Mouse (Mus musculus): Measurements from ENCODE around the gene Lcmt1. TPM values are rescaled to one million over a fixed set of nuclear protein-coding genes. Genes with fewer than 3 reads are reported as not detected.

Lcmt1 gene
- polyA plus RNA-seq, 1 experiment from 2014 or later = 86.1 TPM

GRCm38 (mm10) chr7:123345041-123345544 lies 24.5 kb upstream of the Lcmt1 start:
- H3K36me3 ChIP-seq = no peaks in the 10 kb centered on the region
- no peak overlapping the region for H3K27ac ChIP-seq (replicated peaks)
- peaks cover 28% of the 10 kb centered on the region for H3K4me1 ChIP-seq (replicated peaks)
- H3K9ac ChIP-seq = no peak overlapping the region
- 74% methylated on average over 3 of the region's 3 CpGs for WGBS
- no peak for ATAC-seq (ENCODE audit: low read depth)
- H3K27me3 ChIP-seq = no peaks in the 10 kb centered on the region
- H3K4me2 ChIP-seq = no peak overlapping the region
- H3K9me3 ChIP-seq = no peaks in the 10 kb centered on the region
- no peak overlapping the region for H3K4me3 ChIP-seq

GRCm38 (mm10) chr7:123346631-123347290 lies 22.8 kb upstream of the Lcmt1 start:
- H3K27ac ChIP-seq (replicated peaks) = no peak overlapping the region
- no peak overlapping the region for H3K4me2 ChIP-seq
- peaks cover 20% of the 10 kb centered on the region for H3K4me1 ChIP-seq (replicated peaks)
- no peak overlapping the region for H3K4me3 ChIP-seq
- no peak overlapping the region for H3K9ac ChIP-seq
- ATAC-seq (ENCODE audit: low read depth) = no peak
- H3K27me3 ChIP-seq = no peaks in the 10 kb centered on the region
- H3K36me3 ChIP-seq = no peaks in the 10 kb centered on the region
- H3K9me3 ChIP-seq = no peaks in the 10 kb centered on the region
- WGBS = 75% methylated on average over 7 of the region's 7 CpGs

GRCm38 (mm10) chr7:123349813-123350212 lies 19.8 kb upstream of the Lcmt1 start:
- H3K27me3 ChIP-seq = no peaks in the 10 kb centered on the region
- no peak overlapping the region for H3K9ac ChIP-seq
- H3K4me2 ChIP-seq = no peak overlapping the region
- WGBS = 72% methylated on average over 11 of the region's 11 CpGs
- no peak overlapping the region for H3K27ac ChIP-seq (replicated peaks)
- H3K4me1 ChIP-seq (replicated peaks) = peaks cover 7% of the 10 kb centered on the region; the same call in 1 of the 2 replicates
- H3K9me3 ChIP-seq = no peaks in the 10 kb centered on the region
- no peak for ATAC-seq (ENCODE audit: low read depth)
- H3K36me3 ChIP-seq = no peaks in the 10 kb centered on the region
- H3K4me3 ChIP-seq = no peak overlapping the region

GRCm38 (mm10) chr7:123350243-123350642 lies 19.3 kb upstream of the Lcmt1 start:
- Histone ChIP-seq H3K36me3 (no peaks in the 10 kb centered on the region), H3K4me1 (replicated peaks) (peaks cover 7% of the 10 kb centered on the region; the same call in 1 of the 2 replicates), H3K27me3 (no peaks in the 10 kb centered on the region), H3K9me3 (no peaks in the 10 kb centered on the region), H3K9ac (no peak overlapping the region), H3K4me2 (no peak overlapping the region), H3K4me3 (no peak overlapping the region), H3K27ac (replicated peaks) (no peak overlapping the region)
- 80% methylated on average over 2 of the region's 2 CpGs for WGBS
- ATAC-seq (ENCODE audit: low read depth) = no peak

- Histone ChIP-seq H3K4me2 (no peak overlapping the region), H3K4me1 (replicated peaks) (no peaks in the 10 kb centered on the region), H3K36me3 (no peaks in the 10 kb centered on the region), H3K27me3 (no peaks in the 10 kb centered on the region), H3K9me3 (no peaks in the 10 kb centered on the region), H3K9ac (no peak overlapping the region), H3K4me3 (no peak overlapping the region), H3K27ac (replicated peaks) (no peak overlapping the region)
- no peak for ATAC-seq (ENCODE audit: low read depth)
- WGBS = 95% methylated on average over 4 of the region's 4 CpGs
Observed at GRCm38 (mm10) chr7:123353081-123353480, 16.5 kb upstream of the Lcmt1 start.

GRCm38 (mm10) chr7:123353879-123354278 lies 15.7 kb upstream of the Lcmt1 start:
- 90% methylated on average over 5 of the region's 5 CpGs for WGBS

GRCm38 (mm10) chr7:123354392-123354791 lies 15.2 kb upstream of the Lcmt1 start:
- H3K4me2 ChIP-seq = no peak overlapping the region
- no peak overlapping the region for H3K27ac ChIP-seq (replicated peaks)
- no peak for ATAC-seq (ENCODE audit: low read depth)
- H3K9me3 ChIP-seq = no peaks in the 10 kb centered on the region
- no peaks in the 10 kb centered on the region for H3K36me3 ChIP-seq
- no peaks in the 10 kb centered on the region for H3K27me3 ChIP-seq
- no peak overlapping the region for H3K4me3 ChIP-seq
- H3K9ac ChIP-seq = no peak overlapping the region
- H3K4me1 ChIP-seq (replicated peaks) = peaks cover 4% of the 10 kb centered on the region; the same call in 1 of the 2 replicates
- WGBS = 86% methylated on average over 5 of the region's 5 CpGs

More at GRCm38 (mm10) chr7:123353879-123354278, 15.7 kb upstream of the Lcmt1 start:
- H3K9ac ChIP-seq = no peak overlapping the region
- no peaks in the 10 kb centered on the region for H3K4me1 ChIP-seq (replicated peaks)
- no peak overlapping the region for H3K4me3 ChIP-seq
- no peak overlapping the region for H3K4me2 ChIP-seq
- no peak for ATAC-seq (ENCODE audit: low read depth)
- H3K9me3 ChIP-seq = no peaks in the 10 kb centered on the region
- H3K36me3 ChIP-seq = no peaks in the 10 kb centered on the region
- H3K27ac ChIP-seq (replicated peaks) = no peak overlapping the region
- no peaks in the 10 kb centered on the region for H3K27me3 ChIP-seq

GRCm38 (mm10) chr7:123354851-123355250 lies 14.7 kb upstream of the Lcmt1 start:
- no peaks in the 10 kb centered on the region for H3K27me3 ChIP-seq
- ATAC-seq (ENCODE audit: low read depth) = no peak
- WGBS = 94% methylated on average over 2 of the region's 2 CpGs
- H3K4me1 ChIP-seq (replicated peaks) = peaks cover 4% of the 10 kb centered on the region; the same call in 1 of the 2 replicates
- no peaks in the 10 kb centered on the region for H3K9me3 ChIP-seq
- H3K27ac ChIP-seq (replicated peaks) = no peak overlapping the region
- H3K36me3 ChIP-seq = no peaks in the 10 kb centered on the region
- H3K4me3 ChIP-seq = no peak overlapping the region
- no peak overlapping the region for H3K4me2 ChIP-seq
- no peak overlapping the region for H3K9ac ChIP-seq

- Histone ChIP-seq H3K4me2 (no peak overlapping the region), H3K27ac (replicated peaks) (no peak overlapping the region), H3K36me3 (no peaks in the 10 kb centered on the region), H3K9me3 (no peaks in the 10 kb centered on the region), H3K4me1 (replicated peaks) (peaks cover 4% of the 10 kb centered on the region; the same call in 1 of the 2 replicates), H3K27me3 (no peaks in the 10 kb centered on the region), H3K9ac (no peak overlapping the region), H3K4me3 (no peak overlapping the region)
- no peak for ATAC-seq (ENCODE audit: low read depth)
- 79% methylated on average over 3 of the region's 3 CpGs for WGBS
Observed at GRCm38 (mm10) chr7:123356158-123356557, 13.4 kb upstream of the Lcmt1 start.

- Histone ChIP-seq H3K9me3 (no peaks in the 10 kb centered on the region), H3K4me3 (no peak overlapping the region), H3K27ac (replicated peaks) (no peak overlapping the region), H3K36me3 (no peaks in the 10 kb centered on the region), H3K4me1 (replicated peaks) (peaks cover 4% of the 10 kb centered on the region; the same call in 1 of the 2 replicates), H3K9ac (no peak overlapping the region), H3K4me2 (no peak overlapping the region), H3K27me3 (no peaks in the 10 kb centered on the region)
- no peak for ATAC-seq (ENCODE audit: low read depth)
- 46% methylated on average over 7 of the region's 7 CpGs for WGBS
Observed at GRCm38 (mm10) chr7:123359101-123359500, 10.5 kb upstream of the Lcmt1 start.

- Histone ChIP-seq H3K9ac (no peak overlapping the region), H3K4me2 (no peak overlapping the region), H3K36me3 (no peaks in the 10 kb centered on the region), H3K27me3 (no peaks in the 10 kb centered on the region), H3K9me3 (no peaks in the 10 kb centered on the region), H3K27ac (replicated peaks) (no peak overlapping the region), H3K4me1 (replicated peaks) (peaks cover 4% of the 10 kb centered on the region; the same call in 1 of the 2 replicates), H3K4me3 (no peak overlapping the region)
- no peak for ATAC-seq (ENCODE audit: low read depth)
- 79% methylated on average over 5 of the region's 5 CpGs for WGBS
Observed at GRCm38 (mm10) chr7:123360185-123360584, 9.4 kb upstream of the Lcmt1 start.

GRCm38 (mm10) chr7:123361229-123361980 lies 8.2 kb upstream of the Lcmt1 start:
- no peak overlapping the region for H3K4me2 ChIP-seq
- H3K36me3 ChIP-seq = no peaks in the 10 kb centered on the region
- H3K9me3 ChIP-seq = no peaks in the 10 kb centered on the region
- H3K4me1 ChIP-seq (replicated peaks) = peaks cover 14% of the 10 kb centered on the region
- 93% methylated on average over 7 of the region's 7 CpGs for WGBS
- H3K9ac ChIP-seq = no peak overlapping the region
- ATAC-seq (ENCODE audit: low read depth) = no peak
- H3K27ac ChIP-seq (replicated peaks) = no peak overlapping the region
- no peaks in the 10 kb centered on the region for H3K27me3 ChIP-seq
- no peak overlapping the region for H3K4me3 ChIP-seq
